Mouse (Mus musculus) testis, adult 2 months (tissue): ENCODE measurements at regions not wholly inside any gene's neighbourhood (a gene's known extent, or its start where the extent isn't known, plus 50 kb on each side); places are given as distances from the start of the nearest gene placed in this dataset.

Source experiments
- H3K27ac ChIP-seq: fragments of 200-500 bp; 2 replicates; pipeline ENCODE4 v1.5.1; 2012; ENCODE audit warnings: low read depth, low read length; ENCODE audit not compliant: control insufficient read depth, insufficient read depth
- H3K27me3 ChIP-seq: fragments of 200-500 bp; 2 replicates; pipeline ENCODE4 v1.6.1; 2012; ENCODE audit warnings: mild to moderate bottlenecking, low read length, moderate library complexity; ENCODE audit not compliant: control insufficient read depth, insufficient read depth
- H3K36me3 ChIP-seq: fragments of 200-500 bp; 2 replicates; pipeline ENCODE4 v1.6.1; 2012; ENCODE audit warnings: mild to moderate bottlenecking, low read length; ENCODE audit not compliant: control insufficient read depth, insufficient read depth
- H3K4me1 ChIP-seq: fragments of 200-500 bp; 2 replicates; pipeline ENCODE4 v1.6.1; 2012; ENCODE audit warnings: low read length; ENCODE audit not compliant: control insufficient read depth, insufficient read depth
- H3K4me3 ChIP-seq: fragments of 200-500 bp; 2 replicates; pipeline ENCODE4 v1.5.1; 2012; ENCODE audit warnings: low read depth, mild to moderate bottlenecking, low read length, moderate library complexity, mixed read lengths; ENCODE audit not compliant: control insufficient read depth
- CTCF ChIP-seq: fragments of 200-500 bp; IDR thresholded peaks from 2 replicates; pipeline ENCODE4 v1.5.1; 2012; ENCODE audit warnings: low read depth, mild to moderate bottlenecking, inconsistent platforms, low read length, moderate library complexity; ENCODE audit not compliant: control insufficient read depth, insufficient read depth, insufficient replicate concordance
- POLR2A ChIP-seq: fragments of 200-500 bp; IDR thresholded peaks from 2 replicates; pipeline ENCODE4 v1.6.1; 2012; ENCODE audit warnings: low read depth, mild to moderate bottlenecking, inconsistent platforms, low read length, moderate library complexity; ENCODE audit not compliant: control insufficient read depth

DNA sequence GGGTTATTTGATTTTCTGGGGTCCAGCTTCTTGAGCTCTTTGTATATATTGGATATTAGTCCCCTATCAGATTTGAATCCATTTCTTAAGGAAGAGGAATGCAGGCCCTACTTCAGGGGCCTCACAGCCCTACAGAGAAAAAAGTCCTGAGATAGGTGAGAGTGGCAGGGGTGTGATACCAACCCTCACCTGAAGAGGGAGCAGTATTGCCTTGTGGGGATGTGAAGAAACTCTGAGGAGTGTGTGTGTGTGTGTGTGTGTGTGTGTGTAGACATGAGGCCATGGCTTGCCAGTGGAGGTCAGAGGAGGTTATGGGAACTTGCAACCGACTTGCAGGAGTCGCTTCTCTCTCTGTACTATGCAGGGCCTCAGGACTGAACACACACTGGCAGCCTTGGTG is 141.2 kb downstream of the Tex29 start:
- H3K27me3 ChIP-seq: no peaks in the 10 kb centered on the region
- H3K27ac ChIP-seq: no peak overlapping the region
- TF ChIP-seq POLR2A (no peak), CTCF (peak; percentile 46; the same call in 1 of the 2 replicates)
- no peaks in the 10 kb centered on the region for H3K36me3 ChIP-seq
- no peak overlapping the region for H3K4me3 ChIP-seq
- H3K4me1 ChIP-seq: no peaks in the 10 kb centered on the region

DNA sequence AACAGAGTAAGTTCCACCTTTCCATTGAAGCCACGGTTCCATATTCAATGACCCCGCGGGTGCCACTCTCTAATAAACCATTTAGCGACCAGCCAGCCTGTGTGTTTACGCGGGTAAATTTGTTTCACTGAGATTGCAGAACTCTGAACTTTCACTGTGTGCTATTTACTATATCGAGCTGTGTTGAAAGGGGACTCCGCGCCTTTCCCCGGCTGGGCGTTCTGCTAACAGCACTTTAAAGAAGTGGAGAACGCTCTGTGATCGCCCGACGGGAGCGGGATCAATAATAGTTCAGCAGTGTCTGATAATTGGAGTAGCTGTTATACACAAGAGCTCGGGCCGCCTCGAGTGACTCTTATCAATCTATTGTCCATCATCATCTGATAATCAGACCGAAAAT is 149.8 kb downstream of the Tex29 start:
- no peaks in the 10 kb centered on the region for H3K4me1 ChIP-seq
- no peak for TF ChIP-seq POLR2A
- TF ChIP-seq CTCF: no peak
- H3K4me3 ChIP-seq: no peak overlapping the region
- no peak overlapping the region for H3K27ac ChIP-seq
- H3K36me3 ChIP-seq: no peaks in the 10 kb centered on the region
- no peaks in the 10 kb centered on the region for H3K27me3 ChIP-seq

DNA sequence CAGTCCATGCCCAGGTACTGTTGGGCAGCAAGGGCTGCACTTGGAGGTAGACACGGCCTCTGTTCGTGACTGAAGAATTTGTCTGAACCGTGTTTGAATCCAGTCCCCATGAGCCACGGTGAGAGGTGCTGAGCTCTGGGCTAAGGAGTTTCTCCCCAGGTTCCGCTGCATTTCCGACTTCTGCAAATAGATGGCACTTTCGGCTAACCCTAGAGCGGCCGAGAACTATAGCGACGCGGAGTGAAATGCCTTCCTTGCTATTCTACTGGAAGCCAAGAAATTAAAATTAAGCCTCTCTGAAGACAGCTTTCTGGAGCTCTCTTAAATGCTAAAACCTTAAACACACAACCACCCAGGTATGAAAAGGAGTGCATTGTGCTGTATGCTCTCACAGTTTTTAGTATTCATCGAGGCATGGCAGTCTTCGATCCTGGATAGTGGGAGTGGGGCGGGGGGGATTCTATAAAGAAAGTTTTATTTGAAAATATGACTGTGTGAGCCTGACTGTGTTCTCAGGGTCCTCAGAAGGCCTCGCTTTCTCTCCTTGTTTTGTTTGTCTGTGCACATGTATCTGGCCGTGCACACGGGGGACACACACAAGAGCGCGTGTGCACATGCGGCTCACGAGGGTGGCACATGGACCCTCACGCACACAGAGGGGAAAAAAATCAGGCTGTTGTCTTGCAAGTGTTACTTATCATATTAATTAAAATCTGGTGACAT is 159.6 kb downstream of the Tex29 start:
- H3K27me3 ChIP-seq: no peaks in the 10 kb centered on the region

DNA sequence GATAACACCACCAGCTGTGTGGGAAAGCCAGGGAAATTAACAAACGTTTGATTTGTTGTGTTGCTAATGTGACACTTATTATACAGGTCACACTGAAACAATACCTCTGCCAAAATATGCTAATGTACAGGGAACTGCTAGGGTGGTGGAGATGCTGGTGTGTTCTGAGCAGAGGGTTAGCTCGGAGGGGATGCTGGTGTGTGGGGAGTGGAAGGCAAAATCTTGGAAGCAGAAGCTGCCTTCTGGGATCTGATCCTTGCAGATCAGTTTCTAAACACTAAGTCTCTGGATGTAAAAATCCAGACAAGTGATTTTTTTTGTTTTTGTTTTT is 160.2 kb downstream of the Tex29 start:
- Histone ChIP-seq H3K27ac (no peak overlapping the region), H3K27me3 (no peaks in the 10 kb centered on the region), H3K4me3 (no peak overlapping the region), H3K4me1 (no peaks in the 10 kb centered on the region), H3K36me3 (no peaks in the 10 kb centered on the region)
- no peak for TF ChIP-seq CTCF
- TF ChIP-seq POLR2A: no peak

More for the DNA sequence above, 159.6 kb downstream of the Tex29 start:
- Histone ChIP-seq H3K4me3 (no peak overlapping the region), H3K4me1 (no peaks in the 10 kb centered on the region), H3K36me3 (no peaks in the 10 kb centered on the region), H3K27ac (no peak overlapping the region)
- TF ChIP-seq POLR2A (no peak), CTCF (peak; percentile 31; the same call in 1 of the 2 replicates)

DNA sequence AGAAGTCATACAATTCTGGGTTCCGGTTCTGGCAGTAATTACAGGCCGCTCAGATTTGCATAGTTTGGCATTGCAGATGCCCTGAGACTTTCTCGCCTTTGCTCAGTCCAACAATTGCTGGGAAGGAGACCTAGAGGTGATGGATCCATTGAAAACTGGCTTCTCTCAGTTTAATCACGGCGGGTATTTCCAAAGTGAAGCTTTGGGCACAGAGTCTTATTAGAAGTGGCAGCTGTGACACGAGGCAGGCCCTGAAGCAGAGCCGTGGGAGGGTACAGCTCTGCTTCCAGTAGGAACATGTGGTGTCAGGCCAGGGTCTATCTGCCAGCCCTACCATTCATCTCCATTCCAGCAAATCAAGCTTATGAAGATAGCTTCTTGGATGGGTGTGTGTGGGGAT is 164.0 kb downstream of the Tex29 start:
- H3K27me3 ChIP-seq: no peaks in the 10 kb centered on the region
- TF ChIP-seq CTCF: no peak
- TF ChIP-seq POLR2A: no peak
- H3K4me1 ChIP-seq: no peaks in the 10 kb centered on the region
- no peaks in the 10 kb centered on the region for H3K36me3 ChIP-seq
- H3K27ac ChIP-seq: no peak overlapping the region
- H3K4me3 ChIP-seq: no peak overlapping the region

DNA sequence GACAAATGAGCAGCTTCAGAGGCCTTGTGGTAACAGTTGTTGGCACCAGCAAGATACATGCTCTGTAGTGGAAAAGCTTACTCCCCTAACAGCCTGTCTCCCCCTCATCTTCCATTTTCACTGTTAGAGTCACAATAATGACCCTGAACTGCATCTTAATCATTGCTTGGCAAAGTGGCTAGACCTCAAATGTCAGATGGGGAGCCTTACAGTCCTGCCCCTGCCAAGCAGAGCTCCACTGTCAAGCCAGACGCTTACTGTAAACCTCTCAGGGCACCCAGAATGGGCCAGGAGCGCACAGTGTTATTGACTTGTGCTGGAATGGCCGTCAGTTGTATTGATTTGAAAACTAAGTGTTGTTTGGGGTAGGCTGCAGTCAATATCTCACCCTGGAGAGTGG is 172.5 kb downstream of the Tex29 start:
- Histone ChIP-seq H3K27ac (no peak overlapping the region), H3K4me1 (no peaks in the 10 kb centered on the region; the same call in 1 of the 2 replicates), H3K27me3 (no peaks in the 10 kb centered on the region), H3K4me3 (no peak overlapping the region), H3K36me3 (no peaks in the 10 kb centered on the region)
- no peak for TF ChIP-seq POLR2A
- TF ChIP-seq CTCF: no peak

DNA sequence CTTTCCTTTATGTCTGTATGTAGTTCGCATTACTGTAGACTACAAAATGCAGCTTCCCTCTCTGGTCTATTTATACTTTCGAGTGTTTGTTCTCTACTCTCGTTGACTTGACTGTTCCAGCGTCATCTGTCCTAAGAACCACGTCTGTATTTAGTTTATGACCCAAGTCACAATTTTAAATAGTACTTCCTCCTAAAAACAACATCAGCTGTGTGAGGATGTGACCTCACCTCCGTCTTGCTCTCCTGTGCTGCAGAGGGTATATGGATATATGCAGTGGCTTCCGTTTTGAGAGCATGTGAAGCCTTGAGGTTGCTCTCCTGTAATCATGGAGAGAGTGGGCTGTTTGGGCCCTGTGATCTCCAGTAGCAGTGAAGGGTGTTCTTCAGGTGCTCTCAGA is 177.5 kb downstream of the Tex29 start:
- Histone ChIP-seq H3K4me3 (no peak overlapping the region), H3K27me3 (no peaks in the 10 kb centered on the region), H3K27ac (no peak overlapping the region), H3K36me3 (no peaks in the 10 kb centered on the region), H3K4me1 (no peaks in the 10 kb centered on the region; the same call in 1 of the 2 replicates)
- TF ChIP-seq CTCF: no peak
